Mouse (Mus musculus) left cerebral cortex, adult 9 months (tissue): Measurements from ENCODE around the gene Erc2.

Source experiments
- DNase-seq, 2 experiments: peaks; one replicate each; pipeline ENCODE4 v3.0.0; 2022; ENCODE audit warnings: low spot score in 2 of 2

Erc2 gene

DNA sequence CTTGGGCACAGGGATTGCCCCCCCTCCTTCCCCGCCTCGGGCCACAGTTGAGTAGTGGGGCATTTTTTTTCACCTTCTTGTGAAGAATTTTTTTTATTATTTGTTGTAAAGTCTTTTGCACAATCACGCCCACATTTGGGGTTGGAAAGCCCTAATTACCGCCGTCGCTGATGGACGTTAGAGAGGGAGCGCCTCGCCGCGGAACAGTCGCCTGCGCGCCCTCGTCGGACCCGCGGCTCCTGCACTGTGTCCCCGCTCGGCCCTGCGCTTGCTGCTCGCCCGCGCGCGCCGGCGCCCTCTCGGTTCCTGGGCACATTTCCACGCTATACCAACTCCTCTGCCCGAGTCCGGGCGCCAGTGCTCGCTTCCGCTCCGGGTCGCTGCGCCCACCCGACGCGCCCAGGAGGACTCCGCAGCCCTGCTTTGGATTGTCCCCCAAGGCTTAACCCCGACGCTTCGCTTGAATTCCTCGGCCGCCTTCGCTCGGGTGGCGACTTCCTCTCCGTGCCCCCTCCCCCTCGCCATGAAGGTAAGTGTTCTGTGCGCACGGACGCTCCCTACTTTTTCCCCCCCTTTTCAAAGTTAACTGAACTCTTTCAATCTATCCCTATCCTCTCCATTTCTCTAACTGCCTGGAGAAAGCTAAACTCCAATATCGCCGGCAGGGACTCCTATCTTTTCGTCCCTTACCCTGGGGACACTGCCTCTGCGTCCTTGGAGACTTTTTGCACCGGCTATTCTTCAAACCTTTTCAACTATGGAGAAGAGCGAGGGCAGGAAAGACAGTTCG is 883.6 kb downstream of the Erc2 start:
- DNase-seq: no peak

DNA sequence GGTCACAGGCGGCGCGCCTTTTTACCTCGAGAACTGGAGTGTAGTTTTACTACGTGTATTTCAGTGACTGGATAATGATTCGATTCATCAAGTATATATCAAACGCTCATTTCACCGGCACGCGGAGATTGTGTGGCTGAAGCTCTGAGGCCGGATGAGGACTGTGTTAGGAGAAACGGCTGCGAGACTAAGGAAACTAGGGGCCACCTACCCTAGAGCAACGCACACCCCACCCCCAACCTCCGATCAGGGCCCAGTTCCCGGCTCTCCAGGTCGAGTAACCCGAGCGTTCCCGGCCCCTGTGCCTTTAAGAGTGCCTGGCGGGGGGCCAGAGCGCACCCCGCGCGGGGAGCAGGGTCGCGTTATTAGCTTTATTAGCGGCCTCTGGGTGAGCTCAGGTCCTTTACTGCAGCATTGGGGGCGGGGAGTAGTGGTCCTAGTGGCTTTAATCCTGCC is 884.2 kb downstream of the Erc2 start:
- no peak for DNase-seq

DNA sequence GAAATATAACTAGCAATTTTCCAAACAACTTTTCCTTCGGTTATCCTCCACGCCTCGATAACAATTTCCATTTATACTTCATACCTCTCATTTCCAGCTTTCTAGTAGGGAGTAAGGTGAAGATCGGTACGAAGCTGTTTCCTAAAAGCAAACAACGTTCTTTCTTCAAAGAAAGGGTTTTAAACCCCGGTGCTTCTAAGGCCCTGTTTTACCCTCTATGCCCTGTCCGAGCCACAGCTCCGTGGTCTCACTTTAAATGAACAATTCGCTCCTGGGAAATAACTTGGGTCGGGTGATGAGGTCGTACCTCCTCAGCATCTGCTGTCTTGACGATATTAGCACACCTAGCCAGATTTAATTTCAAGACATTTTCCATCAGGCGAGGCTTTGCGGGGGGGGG is 884.8 kb downstream of the Erc2 start:
- no peak for DNase-seq

- peak in 1 of 2 experiments; percentile 59 for DNase-seq
Observed at GRCm38 (mm10) chr14:28507471-28507870, 885.2 kb downstream of the Erc2 start.

GRCm38 (mm10) chr14:28508288-28509258 is 886.3 kb downstream of the Erc2 start:
- no peak for DNase-seq

DNA sequence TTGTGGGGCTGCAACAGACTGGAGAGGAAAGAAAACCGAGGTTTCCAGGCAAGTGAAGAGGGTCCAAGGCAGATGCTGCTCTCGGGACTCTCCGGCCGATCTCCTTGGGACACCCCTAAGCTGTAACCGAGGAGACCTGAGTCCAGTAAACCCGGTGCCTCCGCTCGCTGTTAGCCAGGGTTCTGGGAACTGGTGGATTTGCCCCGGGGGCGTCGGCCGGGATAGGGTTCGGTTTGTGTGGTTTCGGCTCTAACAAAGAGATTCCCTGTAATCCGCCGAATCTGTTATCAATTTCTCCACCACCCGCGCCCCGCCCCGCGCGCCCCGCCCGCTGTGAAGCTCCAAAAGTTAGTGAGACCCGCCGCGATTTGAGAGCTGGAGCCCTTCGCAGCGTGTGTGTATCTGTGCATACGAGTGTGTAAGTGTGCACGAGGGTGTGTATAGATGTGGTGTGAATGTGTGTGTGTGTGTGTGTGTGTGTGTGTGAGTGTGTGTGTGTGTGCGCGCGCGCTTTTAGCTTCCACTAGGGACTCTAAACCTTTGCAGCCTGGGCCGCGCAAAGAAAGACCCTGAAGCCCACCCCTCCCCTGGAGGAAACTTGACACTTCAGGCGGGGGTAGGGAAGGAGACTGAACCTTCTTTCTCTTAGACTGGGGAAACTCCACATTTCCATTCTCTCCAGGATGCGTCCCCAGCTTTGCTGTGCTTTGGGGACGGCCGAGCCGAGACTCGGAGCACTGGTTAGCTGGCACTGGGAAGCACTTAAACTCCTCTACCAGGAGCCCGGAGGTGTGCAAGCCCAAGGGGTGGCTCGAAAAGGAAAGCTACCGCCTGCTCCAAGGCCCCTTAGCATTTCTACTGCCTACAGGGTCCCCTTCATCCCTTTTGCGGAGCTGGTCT is 887.5 kb downstream of the Erc2 start:
- no peak for DNase-seq

DNA sequence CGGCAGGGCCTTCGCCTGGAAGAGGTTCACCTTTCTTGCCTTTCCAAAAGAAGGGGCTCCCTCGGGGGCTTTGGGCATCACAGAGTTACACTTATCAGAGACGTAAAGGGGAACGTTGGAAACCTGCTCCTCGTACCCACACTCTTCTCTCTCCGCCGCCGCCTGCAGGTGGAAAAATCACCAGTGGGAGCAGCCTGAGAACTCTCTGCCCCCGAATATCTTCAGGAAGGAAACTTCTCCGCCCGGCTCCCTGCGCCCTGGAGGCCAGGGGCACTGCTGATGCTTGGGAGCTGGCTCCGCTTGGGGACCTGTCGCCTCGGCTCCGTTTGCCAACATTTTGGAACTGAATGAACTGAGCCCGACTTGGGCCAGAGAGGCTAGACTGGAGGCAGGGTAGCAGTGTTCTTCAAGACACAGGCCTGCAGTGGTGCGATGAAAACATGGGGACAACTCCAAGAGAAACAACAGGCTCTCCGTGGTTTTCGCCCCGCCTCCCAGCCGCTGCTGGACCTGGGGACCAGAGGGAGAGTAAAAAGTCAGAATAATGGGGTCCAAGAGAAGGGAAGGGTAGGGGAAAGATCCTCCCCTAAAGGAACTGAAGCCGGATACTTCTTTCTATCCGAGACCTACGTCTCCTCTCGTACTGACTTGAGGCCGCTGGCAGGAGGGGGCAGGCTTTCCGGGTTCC is 888.3 kb downstream of the Erc2 start:
- peak in 1 of 2 experiments; percentile 21 for DNase-seq

- no peak for DNase-seq
Observed at GRCm38 (mm10) chr14:28511029-28511651, 888.9 kb downstream of the Erc2 start.

- DNase-seq: no peak
Observed at GRCm38 (mm10) chr14:28512805-28513590, 890.8 kb downstream of the Erc2 start.

DNA sequence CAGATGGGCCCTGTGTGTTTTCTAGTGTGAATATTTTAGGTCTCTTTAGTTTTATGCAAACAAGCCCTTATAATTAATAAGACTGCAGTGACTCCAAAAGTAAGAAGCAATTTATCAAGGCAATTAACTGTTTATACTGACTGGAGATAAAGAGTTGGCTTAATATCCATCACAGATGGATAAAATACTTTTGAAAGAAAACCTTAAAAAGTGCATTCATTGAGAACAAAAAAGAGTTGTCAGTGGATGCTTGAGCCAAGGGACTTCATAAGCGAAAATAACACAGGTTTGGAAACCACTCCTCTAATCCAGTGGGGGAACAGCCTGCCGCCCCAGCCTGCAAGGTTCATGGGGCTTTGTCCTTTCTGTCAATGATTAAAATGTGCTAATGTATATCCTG is 891.9 kb downstream of the Erc2 start:
- DNase-seq: no peak

DNA sequence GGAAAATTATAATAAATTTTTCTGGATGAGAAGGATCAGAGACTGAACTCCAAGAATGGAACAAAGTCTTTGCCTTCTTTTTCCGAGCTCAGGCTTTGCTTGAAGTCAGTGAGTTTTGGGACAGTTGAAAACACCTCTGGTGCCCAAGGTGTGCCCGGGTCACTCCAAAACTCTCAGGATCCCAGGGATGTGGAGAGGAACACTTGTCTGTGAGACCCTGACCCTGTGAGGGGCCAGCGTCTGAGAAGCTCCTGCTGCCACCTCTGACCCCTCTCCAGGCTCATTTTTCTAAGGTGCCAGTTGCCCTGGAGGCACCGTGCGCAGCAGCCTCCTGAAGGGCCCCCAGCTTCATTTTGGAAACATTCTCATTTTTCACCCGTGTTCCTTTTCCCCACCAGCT is 893.1 kb downstream of the Erc2 start:
- DNase-seq: no peak

- DNase-seq: no peak
Observed at GRCm38 (mm10) chr14:28517631-28518560, 895.7 kb downstream of the Erc2 start.

DNA sequence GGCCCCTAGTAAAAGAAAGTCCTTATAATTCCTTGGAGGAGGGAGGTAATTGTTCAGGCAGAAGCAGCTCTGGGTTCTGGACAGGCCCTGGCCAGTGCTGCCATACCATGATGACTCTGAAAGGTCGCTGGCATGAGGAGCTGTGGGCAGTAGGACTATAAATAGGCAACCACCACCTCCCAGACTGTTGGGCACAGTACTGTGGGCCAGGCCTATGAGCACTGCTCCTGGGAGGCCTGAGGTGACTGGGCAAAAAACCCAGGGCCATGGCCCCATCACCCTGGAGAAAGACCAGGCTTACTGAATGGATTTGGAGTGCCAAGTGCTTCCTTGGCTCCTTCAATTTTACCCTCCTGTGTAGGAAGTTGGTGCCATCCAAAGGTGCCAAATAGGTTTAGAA is 898.9 kb downstream of the Erc2 start:
- no peak for DNase-seq

DNA sequence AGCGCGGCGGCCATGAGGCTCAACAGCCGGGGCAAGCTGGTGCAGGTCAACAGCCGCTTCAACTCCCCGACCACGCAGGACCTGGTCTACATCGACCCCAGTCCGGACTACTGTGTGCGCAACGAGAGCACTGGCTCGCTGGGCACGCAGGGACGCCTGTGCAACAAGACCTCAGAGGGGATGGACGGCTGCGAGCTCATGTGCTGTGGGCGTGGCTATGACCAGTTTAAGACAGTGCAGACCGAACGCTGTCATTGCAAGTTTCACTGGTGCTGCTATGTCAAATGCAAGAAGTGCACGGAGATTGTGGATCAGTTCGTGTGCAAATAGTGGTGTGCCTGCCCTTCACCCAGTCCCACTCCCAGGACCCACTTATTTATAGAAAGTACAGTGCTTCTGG is 900.4 kb downstream of the Erc2 start:
- DNase-seq: no peak

DNA sequence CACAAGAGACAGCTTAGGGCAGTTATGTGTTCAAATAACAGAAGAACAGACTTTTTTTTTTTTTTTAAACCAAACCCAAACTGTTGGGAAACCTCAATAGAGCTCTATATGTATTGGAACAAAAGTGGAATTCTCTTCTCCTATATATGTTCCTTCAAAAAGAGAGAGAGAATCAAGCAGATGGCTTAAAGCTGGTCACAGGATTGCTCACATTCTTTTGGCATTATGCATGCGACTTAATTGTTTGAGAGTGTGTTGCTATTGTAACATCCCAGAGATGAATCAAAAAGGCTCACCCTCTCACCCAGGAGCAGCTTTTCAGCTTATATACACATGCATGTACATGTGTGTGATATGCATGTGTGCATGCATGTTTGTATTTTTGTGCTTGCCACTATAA is 903.3 kb downstream of the Erc2 start:
- no peak for DNase-seq
